Mouse (Mus musculus) thymus, postnatal 14 days (tissue): ENCODE results near the gene Btc.
A peak's percentile ranks its signal among the peaks of the same experiment; 100 is the strongest.

Experiments
- DNase-seq: peaks from one replicate; pipeline ENCODE4 v3.0.0; 2021

Btc gene

GRCm38 (mm10) chr5:91402339-91403211 is at the start of gene Btc:
Gene Btc (minus strand): TSS chr5:91402994.
- DNase-seq: peak; percentile 71

GRCm38 (mm10) chr5:91444981-91445517 is 42.3 kb upstream of the Btc start:
- DNase-seq: no peak

GRCm38 (mm10) chr5:91436563-91436962 is 33.8 kb upstream of the Btc start:
- DNase-seq: no peak

- DNase-seq: no peak
Measured at GRCm38 (mm10) chr5:91434723-91435658, 32.2 kb upstream of the Btc start.

- no peak for DNase-seq
Measured at GRCm38 (mm10) chr5:91428547-91428946, 25.8 kb upstream of the Btc start.

- DNase-seq: no peak
Measured at GRCm38 (mm10) chr5:91413814-91414213, 11.0 kb upstream of the Btc start.

- DNase-seq: no peak
Measured at GRCm38 (mm10) chr5:91404263-91404662, 1.5 kb upstream of the Btc start.

GRCm38 (mm10) chr5:91403281-91403680 is 487 bp upstream of the Btc start:
- no peak for DNase-seq

GRCm38 (mm10) chr5:91400493-91401096 is 2.2 kb downstream of the Btc start:
- DNase-seq: no peak

- no peak for DNase-seq
Measured at GRCm38 (mm10) chr5:91375467-91375866, 27.3 kb downstream of the Btc start.

- DNase-seq: no peak
Measured at GRCm38 (mm10) chr5:91368061-91368565, 34.7 kb downstream of the Btc start.

- DNase-seq: no peak
Measured at GRCm38 (mm10) chr5:91366925-91367324, 35.9 kb downstream of the Btc start.

- DNase-seq: no peak
Measured at GRCm38 (mm10) chr5:91363274-91363991, 39.4 kb downstream of the Btc start.

GRCm38 (mm10) chr5:91352645-91353044 is 50.1 kb downstream of the Btc start:
- DNase-seq: no peak

- no peak for DNase-seq
Measured at GRCm38 (mm10) chr5:91345681-91346080, 57.1 kb downstream of the Btc start.

- no peak for DNase-seq
Measured at GRCm38 (mm10) chr5:91345064-91345463, 57.7 kb downstream of the Btc start.

GRCm38 (mm10) chr5:91341981-91342760 is 60.6 kb downstream of the Btc start:
- DNase-seq: peak; percentile 51

GRCm38 (mm10) chr5:91334227-91334626 is 68.6 kb downstream of the Btc start:
- no peak for DNase-seq

GRCm38 (mm10) chr5:91332079-91332865 is 70.5 kb downstream of the Btc start:
- no peak for DNase-seq

GRCm38 (mm10) chr5:91321840-91322239 is 81.0 kb downstream of the Btc start:
- no peak for DNase-seq
